Mouse (Mus musculus): ENCODE measurements at regions not wholly inside any gene's neighbourhood (a gene's known extent, or its start where the extent isn't known, plus 50 kb on each side); places are given as distances from the start of the nearest gene placed in this dataset.

DNA sequence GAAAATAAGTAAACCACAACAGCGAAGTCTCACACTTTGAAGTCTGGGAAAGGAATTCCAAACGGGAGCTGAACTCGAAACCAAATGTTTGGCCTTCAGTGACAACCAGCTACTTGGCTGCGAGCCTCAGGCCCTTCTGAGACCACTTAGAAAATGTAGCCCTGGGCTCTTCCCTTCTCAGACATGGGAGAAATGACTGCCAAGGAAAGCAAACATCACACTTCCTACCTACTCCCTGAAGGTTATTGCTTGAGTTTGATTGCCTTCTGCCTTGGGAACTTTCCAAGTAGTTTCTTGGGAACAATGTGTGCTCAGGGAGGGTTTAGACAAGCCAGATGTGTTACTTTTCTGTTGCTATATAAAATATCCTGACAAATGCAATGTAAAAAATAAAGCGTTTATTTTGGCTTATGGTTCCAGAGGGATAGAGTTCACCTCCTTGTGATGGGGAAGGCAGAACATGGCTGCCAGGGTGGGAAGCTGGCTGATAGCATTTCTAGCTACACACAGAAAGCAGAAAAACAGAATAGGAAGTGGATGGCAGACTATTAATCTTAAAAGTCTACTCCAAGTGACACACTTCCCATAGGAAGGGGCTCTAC lies 194.8 kb upstream of the Rack1 start:
- in situ Hi-C loops (cut with MboI, MseI): no loop called here

DNA sequence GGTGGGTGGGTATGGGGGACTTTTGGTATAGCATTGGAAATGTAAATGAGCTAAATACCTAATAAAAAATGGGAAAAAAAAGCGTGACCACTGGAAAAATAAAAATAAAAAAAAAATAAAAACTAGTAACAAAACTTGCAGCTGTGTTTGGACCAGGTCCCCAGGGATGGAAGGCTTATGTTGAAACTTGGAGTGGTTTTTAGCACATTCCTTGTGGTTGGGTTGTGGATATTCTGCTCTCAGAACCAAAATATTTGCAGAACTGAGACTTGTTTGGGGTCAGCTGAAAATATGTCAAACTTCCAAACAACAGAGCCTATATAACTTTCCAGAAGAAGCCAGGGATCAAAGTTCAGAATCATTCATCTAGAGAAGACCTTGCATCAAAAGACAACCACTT lies 199.0 kb upstream of the Rack1 start:
- in situ Hi-C loops (cut with MboI, MseI): no loop called here

DNA sequence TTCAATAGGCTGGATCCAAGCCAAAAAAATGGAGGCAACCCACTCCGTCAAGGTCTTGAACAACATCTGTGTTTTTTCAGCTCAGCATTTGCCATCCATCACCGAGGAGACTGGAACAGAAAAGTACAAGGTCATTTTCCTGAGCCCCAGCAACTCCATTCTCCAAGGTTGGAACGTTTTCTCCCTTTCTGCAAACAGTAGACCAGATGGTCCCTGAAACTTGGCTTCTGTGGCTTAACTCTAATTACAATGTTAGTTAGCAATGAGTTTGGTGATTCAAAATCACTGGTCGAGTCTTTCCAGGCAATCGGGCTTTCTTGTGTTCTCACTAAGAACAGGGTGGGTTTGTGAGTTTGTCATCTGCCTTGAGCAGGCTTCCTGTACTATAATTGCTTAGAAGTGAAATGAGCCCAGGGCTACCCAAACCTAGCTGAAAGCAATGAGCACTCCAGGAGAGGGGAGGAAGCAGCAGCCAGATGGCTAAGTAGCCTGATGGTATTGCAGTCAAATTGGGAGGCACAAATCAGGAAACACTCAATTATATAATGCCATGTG lies 200.5 kb upstream of the Rack1 start:
- in situ Hi-C loops (cut with MboI, MseI): no loop called here

DNA sequence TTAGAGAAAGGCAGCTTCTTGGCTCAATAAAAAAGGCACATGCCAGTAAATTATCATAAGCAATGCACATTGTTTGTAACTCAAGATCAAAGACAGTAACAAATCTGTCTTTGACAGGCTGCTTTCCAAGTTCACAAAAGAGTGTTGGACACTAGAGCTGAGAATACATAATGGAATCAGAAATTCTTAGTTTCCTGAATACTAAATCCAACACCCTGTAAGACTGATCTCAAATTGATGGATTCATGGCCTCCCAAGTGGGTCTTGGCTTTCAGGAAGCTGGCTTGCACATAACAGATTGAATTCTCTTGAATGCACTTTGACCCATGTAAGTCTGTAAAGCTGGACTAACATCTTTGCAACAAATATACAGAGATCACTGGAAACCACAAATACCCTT lies 201.1 kb upstream of the Rack1 start:
- in situ Hi-C loops (cut with MboI, MseI): no loop called here

DNA sequence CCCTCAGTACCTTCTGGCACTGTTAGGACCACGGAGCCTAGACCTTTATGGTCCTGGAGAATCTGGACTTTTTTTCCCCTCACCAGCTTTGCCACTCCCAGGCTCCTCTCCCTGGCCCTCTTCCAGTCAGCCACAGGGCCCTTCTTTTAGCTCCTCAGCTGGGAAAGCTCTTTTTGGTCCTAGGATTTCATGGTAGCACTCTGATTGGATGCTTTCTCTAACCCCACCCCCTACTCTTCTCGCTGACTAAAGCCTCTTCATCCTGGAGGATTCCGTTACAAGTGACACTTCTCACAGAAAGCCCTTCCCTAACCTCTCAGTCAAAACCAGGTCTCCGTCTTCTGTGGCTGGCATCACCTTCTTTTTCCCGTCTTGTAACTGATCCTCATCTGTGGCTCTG lies 205.7 kb upstream of the Rack1 start:
- in situ Hi-C loops (cut with MboI, MseI): no loop called here

DNA sequence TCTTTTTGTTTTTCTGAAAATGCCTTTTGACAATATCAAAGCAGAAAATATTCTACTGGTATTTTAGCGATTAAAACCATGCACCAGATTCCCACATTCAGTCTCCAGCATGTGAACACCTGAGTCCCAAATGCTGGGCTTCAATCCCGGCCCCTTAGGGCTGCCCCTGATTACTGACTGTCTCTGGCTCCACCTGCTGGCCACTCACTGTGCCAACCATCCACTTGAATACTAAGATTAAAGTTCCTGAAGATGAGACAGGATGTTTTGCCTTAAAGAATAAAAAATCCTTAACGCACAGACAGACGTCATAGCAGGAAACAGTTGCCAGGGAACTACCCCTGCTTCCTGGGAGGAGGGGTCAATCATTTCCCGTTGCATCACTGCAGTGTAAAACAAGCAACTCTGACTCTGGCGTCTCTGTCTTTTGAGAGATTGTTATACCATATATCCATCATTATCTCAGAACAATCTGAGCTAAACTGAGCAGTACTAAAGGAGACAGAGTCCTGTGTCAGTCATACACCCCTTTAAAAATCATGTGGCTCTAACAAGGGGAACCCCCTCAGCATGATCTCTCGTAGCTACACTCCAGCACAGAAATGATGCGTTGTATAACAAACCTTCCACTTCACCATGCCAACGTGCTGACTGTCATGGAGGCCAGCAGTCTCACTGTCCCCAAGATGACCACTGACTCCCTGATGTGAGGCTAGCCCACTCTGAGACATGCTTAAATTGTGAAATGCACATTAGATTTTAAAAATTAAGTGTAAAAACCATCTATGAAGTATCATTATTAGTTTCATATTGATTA lies 211.1 kb upstream of the Rack1 start:
- in situ Hi-C loops (cut with MboI, MseI): loop anchor here in 1 of 2 experiments (5.0 kb wide), 1 partner anchor 528 kb away; no protein-coding TSS in a partner anchor

DNA sequence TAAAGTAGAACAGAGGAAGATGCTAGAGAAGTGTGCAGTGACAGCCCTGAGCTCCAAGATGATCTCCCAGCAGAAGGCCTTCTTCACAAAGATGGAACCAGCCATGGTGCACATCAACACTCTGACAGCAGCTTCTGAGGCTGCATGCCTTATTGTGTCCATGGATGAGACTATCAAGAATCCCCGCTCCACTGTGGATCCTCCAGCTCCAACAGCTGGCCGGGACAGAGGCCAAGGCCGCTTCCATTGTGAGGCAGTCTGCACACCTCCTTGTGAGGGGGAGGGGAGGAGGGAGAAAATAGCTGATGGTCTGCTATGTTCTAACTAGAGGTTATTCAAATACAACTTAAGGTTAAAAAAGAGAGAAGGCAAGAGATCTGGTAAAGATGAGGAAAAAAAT lies 231.4 kb upstream of the Rack1 start:
- in situ Hi-C loops (cut with MboI, MseI): no loop called here

DNA sequence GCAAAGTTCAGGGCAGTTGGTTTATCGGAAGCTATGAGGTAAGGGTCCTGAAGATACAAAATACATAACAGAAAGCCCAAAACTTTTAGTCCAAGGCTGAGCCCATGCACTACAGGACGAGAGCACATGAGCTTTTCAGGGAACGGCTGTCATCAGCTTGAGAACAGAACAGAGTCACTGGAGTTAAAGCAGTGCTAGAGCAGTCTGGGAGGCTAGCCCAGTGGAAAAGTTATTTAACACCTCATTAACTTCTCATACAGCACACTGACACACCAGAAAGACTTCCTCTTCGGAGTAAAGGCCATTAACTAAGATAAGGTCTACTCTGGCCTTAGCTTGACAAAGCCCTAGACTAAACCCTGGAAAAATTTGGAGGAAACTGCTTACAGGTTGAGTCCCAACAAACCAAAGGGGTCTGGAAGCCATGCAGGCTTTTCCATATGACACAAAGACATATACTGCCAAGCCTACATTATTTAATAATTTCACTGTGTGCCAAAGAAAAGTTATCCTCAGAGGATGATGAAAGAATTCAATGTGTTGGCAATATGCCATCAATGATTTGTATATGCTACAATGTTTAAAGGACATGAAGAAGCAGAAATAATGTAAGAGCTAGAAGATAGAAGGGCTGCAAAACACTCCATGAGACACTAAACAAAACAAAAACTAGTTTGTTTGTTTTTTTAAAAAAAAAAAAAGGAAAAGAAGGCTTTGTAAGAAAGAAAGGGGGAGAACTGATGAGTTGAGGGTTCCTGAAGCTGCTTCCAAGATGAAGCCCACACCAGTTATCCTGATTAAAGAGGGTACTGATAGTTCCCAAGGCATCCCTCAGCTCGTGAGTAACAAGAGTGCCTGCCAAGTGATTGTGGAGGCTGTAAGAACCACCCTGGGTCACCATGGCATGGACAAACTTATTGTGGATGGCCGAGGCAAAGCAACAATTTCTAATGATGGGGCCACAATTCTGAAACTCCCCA lies 232.3 kb upstream of the Rack1 start:
- in situ Hi-C loops (cut with MboI, MseI): no loop called here

DNA sequence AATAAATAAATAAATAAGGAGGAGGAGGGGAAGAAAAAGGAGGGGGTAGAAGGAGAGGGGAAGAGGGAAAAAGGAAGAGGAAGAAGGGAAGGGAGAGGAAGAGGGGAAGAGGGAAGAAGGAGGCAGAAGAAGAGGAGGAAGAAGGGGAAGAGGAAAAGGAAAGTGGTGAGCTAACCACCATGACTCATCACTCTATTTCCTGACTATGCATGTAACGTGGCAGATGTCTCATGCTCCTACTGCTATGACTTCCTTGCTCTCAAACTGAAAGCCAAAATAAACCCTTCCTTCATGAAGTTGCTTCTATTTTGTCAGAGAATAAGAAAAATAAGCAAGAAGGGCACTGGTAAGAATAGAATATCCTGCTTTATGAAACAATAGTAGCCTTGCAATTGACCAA lies 242.1 kb upstream of the Rack1 start:
- in situ Hi-C loops (cut with MboI, MseI): no loop called here

DNA sequence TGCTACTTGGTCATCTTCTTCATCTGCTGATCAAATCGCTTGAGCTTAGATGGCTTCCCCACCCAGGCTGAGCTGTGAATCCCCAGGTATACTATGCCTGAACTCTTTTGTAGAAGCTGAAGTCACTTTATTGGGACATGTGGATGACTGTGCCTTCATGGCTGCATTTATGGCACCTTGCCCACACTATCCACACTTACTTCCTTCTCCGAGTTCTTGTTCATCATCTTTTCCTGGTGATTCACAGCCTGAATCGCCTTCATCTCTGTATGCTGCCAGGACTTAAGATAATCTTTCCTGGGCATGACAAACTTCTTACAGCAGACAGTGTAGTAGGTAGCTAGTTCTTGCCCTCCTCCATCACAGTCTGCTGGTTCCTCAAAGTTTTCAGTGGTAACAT lies 248.1 kb upstream of the Rack1 start:
- in situ Hi-C loops (cut with MboI, MseI): no loop called here

DNA sequence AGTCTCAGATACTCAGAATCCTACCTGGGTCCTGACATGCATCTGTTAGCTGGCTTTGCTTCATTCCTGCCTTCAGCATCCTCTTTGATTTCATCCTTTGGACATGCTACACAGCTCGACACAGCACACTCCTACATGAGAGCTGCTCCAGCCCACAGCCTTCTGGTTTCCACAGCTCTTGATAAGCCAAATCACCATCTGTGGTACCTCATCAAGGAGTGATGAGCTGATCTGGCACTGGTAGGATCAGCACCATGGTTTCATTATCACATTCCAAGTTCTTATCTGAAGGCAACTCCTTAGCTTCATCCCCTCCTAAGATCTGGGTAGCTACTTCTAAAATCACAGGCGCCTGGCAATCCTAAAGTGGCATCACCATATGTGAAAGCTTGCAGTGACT lies 248.9 kb upstream of the Rack1 start:
- in situ Hi-C loops (cut with MboI, MseI): no loop called here

DNA sequence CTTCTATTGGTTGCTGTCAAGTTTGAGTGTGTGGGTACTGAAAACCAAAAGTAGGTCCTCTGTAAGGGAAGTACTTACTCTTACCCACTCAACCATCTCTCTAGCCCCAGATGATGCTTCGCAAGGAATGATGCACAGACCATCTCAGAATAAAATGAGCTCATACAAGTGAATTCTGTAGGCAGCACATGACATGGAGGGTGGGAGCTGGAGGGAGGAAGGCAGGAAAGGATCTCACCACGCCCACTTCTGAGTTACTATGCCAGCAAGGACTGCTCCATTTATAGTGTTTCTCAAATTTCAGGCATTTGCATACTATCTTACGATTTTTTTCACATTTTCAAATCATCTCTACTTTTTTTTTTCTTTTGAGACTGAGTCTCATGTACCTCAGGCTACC lies 273.8 kb upstream of the Rack1 start:
- in situ Hi-C loops (cut with MboI, MseI): no loop called here

DNA sequence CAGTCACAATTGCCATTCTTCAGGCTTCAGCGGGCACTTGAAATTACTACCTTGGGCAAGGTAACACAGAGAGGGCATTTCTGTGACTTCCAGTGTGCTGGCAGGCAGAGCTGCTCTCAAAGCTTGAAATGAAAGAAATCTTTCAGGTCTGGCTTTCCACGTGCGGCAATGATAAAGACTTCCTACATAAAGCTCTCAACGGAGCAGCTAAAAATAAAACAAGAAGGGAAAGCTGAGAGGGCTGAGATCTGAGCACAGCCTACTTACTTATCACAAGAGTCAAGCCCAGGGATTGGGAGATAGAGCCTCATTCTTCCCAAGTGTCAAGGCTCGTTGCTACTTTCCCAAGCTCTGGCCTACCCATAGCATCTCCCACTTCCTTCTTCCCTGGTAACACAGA lies 274.6 kb upstream of the Rack1 start:
- in situ Hi-C loops (cut with MboI, MseI): no loop called here

DNA sequence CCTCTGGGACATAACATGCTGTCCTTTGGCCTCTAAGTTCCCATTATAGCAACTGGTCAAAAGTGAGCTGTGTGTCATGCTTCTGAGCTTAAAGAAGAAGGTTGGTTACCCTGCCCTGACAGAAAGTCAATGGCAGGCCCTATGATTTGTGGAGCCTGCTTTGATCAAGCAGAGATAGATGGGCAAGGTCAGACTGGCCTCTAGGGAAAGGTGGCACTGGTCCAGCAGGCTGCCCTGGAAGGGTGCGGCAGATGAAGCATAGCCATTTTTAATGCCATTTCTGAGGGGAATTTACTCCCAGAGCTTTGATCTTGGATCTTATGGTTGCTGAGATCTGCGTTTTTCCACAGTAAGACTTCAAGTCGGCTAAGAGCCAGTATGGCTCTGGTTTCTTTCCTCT lies 293.2 kb upstream of the Rack1 start:
- in situ Hi-C loops (cut with MboI, MseI): no loop called here

DNA sequence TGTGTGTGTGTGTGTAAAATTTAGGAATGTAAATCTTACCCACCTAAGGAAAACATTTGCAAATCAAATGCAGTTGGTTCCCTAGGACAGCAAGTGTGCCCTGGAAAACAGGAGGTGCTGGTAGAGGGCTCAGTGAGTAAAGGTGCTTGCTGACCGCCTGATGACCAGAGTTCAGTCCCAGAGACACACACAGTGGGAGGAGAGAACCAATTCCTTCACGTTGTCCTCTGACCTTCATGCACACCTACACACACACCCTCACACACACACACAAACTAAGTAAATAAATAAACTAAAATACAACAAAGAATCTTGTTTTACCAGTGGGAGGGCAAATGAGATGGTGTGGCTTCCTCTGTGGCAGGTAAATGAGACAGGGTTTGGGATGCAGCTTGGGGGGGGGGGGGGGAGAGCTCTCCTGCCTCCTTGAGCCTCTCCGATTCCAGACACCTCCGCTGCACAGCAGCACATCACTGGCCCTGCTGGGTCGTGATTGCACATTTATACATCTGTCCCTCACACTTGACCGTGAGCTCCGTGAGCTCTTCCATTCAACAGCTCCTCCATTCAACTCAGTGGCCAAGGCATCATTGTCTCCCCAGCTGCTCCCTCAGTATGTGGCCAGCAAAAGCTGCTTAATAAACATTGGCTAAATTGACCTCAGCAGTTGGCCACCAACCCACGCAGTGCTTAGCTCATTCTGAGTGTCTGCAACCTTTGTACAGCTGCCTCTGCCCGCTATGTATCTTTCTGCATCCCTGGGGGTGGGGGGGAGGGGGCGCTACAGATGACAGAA lies 297.9 kb upstream of the Rack1 start:
- in situ Hi-C loops (cut with MboI, MseI): no loop called here

DNA sequence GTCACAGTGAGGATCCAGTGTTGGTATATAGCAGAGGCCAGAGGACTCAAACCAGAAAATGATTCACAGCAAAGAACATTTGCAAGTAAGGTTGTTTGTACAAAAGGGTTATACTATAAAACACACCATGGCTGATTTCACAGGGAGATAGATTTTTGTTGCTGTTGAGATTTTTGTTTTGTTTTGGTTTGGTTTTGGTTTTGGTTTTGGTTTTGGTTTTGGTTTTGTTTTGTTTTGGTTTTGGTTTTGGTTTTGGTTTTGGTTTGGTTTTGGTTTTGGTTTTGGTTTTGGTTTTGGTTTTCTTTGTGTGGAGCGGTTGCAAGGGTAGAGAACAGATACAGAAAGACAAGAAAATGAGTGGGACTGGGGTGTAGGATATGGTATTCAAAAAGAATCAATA lies 301.1 kb upstream of the Rack1 start:
- in situ Hi-C loops (cut with MboI, MseI): loop anchor here in 1 of 2 experiments (5.0 kb wide), 1 partner anchor 52 kb away; no protein-coding TSS in a partner anchor

DNA sequence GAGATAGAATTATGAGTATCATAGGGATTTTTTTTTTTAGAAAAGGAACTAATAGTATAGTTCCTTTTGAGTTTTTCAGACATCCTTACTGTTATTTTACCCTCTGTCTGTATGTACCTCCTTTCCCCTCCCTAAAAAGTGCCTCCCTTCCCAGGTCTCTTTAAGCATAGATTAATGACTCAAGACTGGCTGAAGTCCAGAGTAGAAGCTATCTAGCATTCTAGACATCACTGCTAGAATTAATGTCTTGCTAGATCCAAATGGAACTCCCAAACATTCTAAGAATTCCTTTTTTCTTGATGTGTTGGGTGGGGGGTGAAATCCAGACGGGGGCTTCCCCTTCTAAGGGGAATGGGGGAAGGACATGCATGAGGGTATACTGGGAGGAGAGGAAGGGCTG lies 311.8 kb upstream of the Rack1 start:
- in situ Hi-C loops (cut with MboI, MseI): no loop called here

DNA sequence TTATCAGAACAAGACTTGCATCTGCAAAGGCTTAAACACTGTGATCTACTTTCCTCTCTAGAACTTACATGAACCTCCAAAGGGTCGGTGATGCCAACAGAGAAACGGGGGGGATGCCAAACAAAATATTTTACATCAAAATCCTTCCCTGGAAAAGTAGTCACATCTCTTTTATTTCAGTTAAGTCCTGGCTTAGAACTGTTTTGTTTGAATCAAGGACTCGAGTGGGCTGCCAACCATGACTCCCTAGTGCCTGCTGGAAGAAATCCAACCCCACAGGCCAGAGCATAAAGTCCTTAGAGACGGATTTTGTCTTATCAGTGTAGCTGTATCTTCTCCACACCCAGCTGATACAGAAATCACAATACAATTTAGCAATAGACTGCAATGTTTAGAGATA lies 336.1 kb upstream of the Rack1 start:
- in situ Hi-C loops (cut with MboI, MseI): no loop called here

DNA sequence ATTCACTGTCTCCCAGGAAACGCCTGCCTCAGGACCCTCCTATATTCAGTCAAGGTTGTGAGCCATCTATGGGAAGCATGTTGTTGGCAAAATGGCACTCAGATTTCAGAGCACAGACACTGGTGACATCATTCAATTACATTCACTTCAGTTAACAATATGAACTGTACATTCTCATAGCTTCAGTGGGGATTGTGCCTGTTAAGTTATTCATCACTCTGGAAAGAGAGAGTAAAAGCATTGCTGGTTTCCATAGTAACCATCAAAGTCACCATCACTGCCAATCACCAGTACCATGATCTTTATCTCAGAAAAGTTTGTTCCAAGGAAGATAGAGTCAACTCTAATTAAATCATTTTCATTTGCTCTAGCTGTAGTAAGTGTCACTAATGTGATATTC lies 350.2 kb upstream of the Rack1 start:
- in situ Hi-C loops (cut with MboI, MseI): loop anchor here (5.0 to 10.0 kb wide), 3 partner anchors 32 to 645 kb away; no protein-coding TSS in a partner anchor

DNA sequence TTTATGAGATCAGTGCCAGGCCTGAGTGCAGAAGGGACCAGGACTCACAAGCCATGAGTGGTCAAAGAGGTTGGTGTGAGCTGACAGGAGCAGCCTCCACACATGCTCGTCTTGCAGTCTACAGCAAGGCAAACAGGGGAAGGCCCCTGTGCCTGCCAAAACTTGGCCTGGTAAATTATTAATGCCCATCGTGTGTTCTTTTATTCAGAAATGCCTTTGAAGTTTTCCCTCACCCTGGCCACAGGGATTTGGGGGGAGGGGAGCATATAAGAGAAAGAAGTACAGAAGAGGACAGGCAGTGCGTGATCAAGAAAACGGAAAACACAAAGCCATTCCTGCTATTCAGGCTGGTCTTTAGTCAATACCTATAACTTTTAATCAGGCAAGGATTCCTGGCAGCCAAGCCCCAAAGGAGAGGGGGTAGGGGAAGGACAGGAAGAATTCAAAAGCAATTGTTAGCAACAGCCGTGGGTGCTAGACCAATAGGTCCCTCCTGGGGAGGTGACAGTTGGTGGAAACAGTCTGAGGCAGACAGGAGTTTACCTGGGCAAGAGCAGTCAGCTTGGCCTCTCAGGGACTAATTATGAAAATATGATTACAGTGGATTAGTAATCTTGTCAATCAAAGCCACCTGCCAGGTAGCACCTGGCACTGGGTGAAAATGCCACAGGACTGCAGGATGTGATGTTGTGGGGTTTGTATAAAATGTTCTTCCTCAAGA lies 357.4 kb upstream of the Rack1 start:
- in situ Hi-C loops (cut with MboI, MseI): loop anchor here in 1 of 2 experiments (10.0 kb wide), 1 partner anchor 638 kb away; no protein-coding TSS in a partner anchor

Measured in T-helper 17 cell (primary cell).